Mouse (Mus musculus): ENCODE results near the gene Hyal5. TPM values are rescaled to one million over a fixed set of nuclear protein-coding genes. Genes with fewer than 3 reads are reported as not detected.

Hyal5 gene
- total RNA-seq (2023) = not detected

DNA sequence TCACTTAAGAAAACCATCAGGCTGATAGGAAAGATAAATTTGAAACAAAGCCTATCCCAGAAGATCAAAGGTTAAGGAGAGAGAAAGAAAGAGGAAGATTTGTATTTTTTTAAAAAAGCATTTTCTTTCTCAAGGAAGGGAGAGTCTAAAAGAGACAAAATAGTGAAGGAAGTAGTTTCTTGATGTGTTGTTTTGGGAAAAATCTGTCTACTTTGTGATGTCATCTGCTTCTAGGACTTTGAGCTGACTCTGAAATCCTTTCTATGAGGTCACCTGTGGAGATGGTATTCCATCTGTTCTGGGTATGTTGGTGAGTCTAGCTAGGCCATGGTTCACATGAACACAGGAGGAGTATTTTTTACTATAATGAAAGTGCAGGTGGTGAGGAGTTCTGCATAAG lies at the start of gene Hyal5:
Gene Hyal5 (plus strand): TSS at position 301 of the 400 bp plus-strand sequence.

Other genes starting within 250 kb of the Hyal5 start
- gene Wasl, start 193.0 kb upstream of the Hyal5 start, total RNA-seq (2023) = 10 to 100 TPM; 19.8 to 21.8 TPM
- gene Hyal6, start 124.8 kb upstream of the Hyal5 start, total RNA-seq (2023) = not detected
- gene Hyal4, start 109.7 kb upstream of the Hyal5 start, total RNA-seq (2023) = not detected
- gene Spam1, start 66.8 kb upstream of the Hyal5 start, total RNA-seq (2023) = not detected
- 1 to 10 TPM in 1 of 2 experiments, under 1 TPM in 1; 0.42 to 1.0 TPM for gene Tmem229a, start 98.3 kb downstream of the Hyal5 start, total RNA-seq (2023)

Data from neutrophil, adult 83 days (primary cell).